Mouse (Mus musculus) kidney, adult 2 months (tissue): ENCODE measurements around the gene Aurkaip1.

Source experiments
- CTCF ChIP-seq: fragments of 200-500 bp; conservative IDR thresholded peaks from 2 replicates; pipeline ENCODE4 v1.5.1; 2011; ENCODE audit warnings: low read depth, mild to moderate bottlenecking, control low read depth, low read length, moderate library complexity, mixed read lengths; ENCODE audit not compliant: insufficient read depth, insufficient read length
- POLR2A ChIP-seq: fragments of 200-500 bp; IDR thresholded peaks from one replicate; pipeline ENCODE4 v1.6.1; 2011; ENCODE audit warnings: low read depth, low read length, control low read depth

DNA sequence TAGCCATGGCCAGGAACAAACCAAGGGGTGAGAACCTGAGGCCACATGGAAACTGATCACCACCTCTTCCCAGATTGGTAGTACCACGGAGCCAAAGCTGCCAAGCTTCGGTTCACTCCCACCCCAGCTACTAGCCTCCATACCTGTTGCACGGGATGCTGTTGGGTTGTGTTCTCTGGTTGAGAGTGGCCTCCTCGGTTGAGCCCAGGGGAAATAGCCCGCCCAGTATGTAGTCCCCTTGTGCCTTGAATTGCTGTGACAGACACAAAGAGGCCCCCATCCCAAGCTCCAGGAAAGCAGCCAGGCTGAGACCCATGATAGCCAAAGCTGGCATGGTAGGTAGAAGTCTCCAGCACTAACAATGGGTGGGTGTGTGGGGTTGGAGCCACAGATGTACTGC, 31.9 kb downstream of the Aurkaip1 start, which contains the start of gene Tas1r3:
- no peak for TF ChIP-seq CTCF
- no peak for TF ChIP-seq POLR2A
